Mouse (Mus musculus): ENCODE data around the gene Armc6.

Armc6 gene

GRCm38 (mm10) chr8:70234080-70234780, at the start of gene Armc6, which contains the start of gene Sugp2:
TSS of gene Armc6 (minus strand) at chr8:70234466.
TSS of gene Sugp2 (plus strand) at chr8:70234226.
- DNase-seq (ENCODE audit: low spot score in 2 of 2), result peak; percentile 89 to 94

- DNase-seq (ENCODE audit: low spot score in 2 of 2), result peak; percentile 49 to 55
These were observed 49.1 kb upstream of the Armc6 start for GRCm38 (mm10) chr8:70283136-70284077.

DNA sequence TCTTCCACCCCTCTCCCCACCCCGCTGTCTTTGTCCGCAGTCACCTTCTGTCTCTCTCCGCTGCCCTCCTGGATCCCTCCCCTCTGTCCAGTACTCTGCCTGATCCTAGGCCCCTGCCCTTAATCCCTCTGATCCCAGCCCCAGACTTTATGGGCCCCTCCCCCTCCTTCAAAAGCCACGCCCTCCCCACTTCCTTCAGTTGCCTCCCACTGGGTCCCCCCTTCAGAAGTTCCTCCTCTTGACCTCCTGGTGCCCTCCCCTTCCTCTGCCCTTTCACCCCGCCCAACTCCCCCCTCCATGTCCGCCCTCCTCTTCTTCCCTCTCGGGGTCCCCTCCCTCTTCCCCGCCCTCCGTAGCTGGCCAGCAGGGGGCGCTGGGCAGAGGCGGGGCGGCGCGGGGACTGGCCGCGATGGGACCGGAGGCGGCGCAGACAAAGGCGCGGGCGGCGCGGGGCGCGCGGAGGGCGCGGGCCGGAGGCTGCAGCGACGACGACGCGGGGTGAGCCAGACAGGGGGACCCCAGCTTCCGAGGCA, 48.4 kb upstream of the Armc6 start, which contains the start of gene Homer3:
Homer3 (plus strand) TSS at position 225 of the 533 bp plus-strand sequence.
- peak; percentile 83 to 90 for DNase-seq (ENCODE audit: low spot score in 2 of 2)

DNA sequence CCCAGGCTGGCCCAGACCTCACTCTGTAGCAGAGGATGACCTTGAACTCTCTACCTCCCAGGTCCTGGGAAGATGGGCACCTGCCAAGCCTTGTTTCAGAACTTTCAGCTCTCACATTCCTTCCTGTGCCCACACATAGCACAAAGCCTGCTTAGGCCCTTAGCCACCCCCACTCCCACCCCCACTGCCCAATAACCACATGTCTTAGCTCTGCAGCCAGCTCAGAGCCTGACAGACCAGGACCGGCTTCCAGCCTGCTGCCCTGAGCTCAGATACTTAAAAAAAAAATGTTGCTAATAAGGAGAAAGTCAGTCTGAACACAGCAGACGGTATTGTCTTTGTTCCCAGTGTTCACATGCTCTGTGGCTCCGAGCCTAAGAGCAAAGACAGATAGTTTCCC, 46.7 kb upstream of the Armc6 start:
- no peak for DNase-seq (ENCODE audit: low spot score in 2 of 2)

GRCm38 (mm10) chr8:70279266-70279665, 45.0 kb upstream of the Armc6 start:
- DNase-seq (ENCODE audit: low spot score in 2 of 2), result no peak

DNA sequence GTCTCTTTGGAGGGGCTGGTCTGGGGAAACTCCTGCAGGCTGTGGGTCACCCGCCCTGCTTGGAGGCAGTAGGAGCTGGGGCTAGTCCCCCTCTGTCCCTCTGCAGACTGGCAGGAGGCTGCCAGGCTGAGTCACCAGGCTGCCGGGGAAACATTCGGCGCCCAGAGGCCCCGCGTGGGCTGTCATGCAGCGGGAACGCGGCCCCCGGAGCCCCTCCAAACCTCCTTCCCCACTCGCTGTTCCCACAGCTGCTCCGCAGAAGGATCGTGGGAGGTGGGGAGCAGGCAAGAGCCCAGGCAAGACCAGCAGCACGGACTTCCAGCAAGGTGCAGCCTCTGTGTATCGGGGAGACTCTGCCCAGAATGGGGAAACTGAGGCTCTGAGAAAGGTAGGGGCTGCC, 43.9 kb upstream of the Armc6 start:
- DNase-seq (ENCODE audit: low spot score in 2 of 2), result no peak

DNA sequence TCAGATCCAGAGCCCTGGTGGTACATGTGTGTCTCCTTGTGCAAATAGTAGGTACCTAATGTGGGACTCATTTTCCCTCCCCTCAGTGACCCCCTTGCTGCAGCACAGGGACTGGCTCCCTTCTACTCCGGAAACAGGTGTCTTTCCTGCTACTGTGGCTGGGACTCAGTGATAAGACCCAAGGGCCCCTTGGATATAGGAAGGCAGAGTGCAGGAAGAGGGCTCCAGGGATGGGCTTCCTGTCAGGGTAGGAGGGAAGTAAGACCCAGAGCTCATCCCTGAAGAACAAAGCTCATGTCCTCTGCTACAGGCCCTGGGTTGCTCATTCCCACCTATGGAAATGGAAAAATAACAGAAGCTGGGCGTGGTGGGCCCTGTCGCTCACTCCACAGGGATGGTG, 42.2 kb upstream of the Armc6 start:
- no peak for DNase-seq (ENCODE audit: low spot score in 2 of 2)

DNA sequence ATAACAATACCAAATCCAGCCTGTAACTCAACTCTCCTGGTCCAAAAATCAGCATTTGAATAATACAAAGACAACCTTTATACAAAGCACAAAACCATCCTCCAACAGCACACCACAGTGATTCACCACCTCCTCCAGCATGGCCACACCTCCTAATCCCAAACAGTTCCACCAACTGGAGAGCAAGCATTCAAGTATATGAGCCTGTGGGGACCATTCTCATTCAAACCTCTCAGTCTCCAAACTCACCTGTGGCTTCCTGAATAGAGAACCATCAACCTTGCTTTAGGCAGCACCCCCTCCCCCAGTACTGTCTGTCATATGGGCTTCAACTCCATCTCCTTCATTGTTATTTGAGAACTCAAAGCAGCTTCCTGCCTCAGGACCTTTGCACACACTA, 40.1 kb upstream of the Armc6 start:
- no peak for DNase-seq (ENCODE audit: low spot score in 2 of 2)

DNA sequence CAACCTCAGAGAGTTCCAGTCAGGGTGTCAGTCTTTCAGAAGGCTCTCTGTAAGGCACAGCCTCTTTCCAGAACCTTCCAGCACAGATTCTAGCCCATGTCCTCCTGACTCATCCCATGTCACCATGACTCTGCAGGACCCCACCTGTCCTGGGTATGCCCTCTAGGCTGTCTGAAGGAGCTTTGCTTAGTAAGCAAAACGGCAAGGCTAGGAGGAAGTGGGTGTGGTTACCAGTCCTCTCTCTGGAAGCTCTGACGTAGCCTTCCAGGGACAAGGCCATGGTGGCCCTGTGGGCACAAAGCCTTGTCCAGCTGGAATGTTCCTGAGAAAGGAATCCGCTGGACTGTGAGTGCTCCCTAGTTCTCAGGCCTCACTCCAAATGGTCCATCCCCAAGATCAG, 38.7 kb upstream of the Armc6 start:
- no peak for DNase-seq (ENCODE audit: low spot score in 2 of 2)

- DNase-seq (ENCODE audit: low spot score in 2 of 2), result no peak
These were observed 34.7 kb upstream of the Armc6 start for GRCm38 (mm10) chr8:70268799-70269565.

- DNase-seq (ENCODE audit: low spot score in 2 of 2), result no peak
These were observed 34.0 kb upstream of the Armc6 start for GRCm38 (mm10) chr8:70268311-70268710.

DNA sequence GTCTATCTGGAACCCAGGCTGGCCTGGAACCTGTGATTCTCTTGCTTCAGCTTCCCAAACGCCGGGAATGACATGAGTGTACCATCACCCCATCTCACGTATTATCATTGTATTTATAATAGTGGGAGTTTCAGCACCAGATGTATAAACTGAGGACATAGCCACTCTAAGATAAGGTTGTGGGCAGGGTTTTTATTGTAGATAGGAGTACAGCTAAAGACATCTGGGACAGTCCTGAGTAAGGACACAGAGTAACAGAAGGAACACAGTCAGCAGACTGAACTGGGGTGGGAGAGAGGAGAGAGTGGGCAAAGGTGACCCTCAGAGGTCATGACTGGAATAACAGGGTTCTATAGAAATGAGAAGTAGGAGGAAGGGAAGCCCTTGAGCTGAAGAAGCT, 33.4 kb upstream of the Armc6 start:
- DNase-seq (ENCODE audit: low spot score in 2 of 2), result no peak

GRCm38 (mm10) chr8:70259043-70259442, 24.8 kb upstream of the Armc6 start:
- no peak for DNase-seq (ENCODE audit: low spot score in 2 of 2)

- no peak for DNase-seq (ENCODE audit: low spot score in 2 of 2)
These were observed 24.3 kb upstream of the Armc6 start for GRCm38 (mm10) chr8:70258600-70258999.

GRCm38 (mm10) chr8:70257456-70257855, 23.2 kb upstream of the Armc6 start:
- no peak for DNase-seq (ENCODE audit: low spot score in 2 of 2)

- no peak for DNase-seq (ENCODE audit: low spot score in 2 of 2)
These were observed 20.4 kb upstream of the Armc6 start for GRCm38 (mm10) chr8:70254628-70255027.

GRCm38 (mm10) chr8:70247841-70248240, 13.6 kb upstream of the Armc6 start:
- DNase-seq (ENCODE audit: low spot score in 2 of 2), result no peak

DNA sequence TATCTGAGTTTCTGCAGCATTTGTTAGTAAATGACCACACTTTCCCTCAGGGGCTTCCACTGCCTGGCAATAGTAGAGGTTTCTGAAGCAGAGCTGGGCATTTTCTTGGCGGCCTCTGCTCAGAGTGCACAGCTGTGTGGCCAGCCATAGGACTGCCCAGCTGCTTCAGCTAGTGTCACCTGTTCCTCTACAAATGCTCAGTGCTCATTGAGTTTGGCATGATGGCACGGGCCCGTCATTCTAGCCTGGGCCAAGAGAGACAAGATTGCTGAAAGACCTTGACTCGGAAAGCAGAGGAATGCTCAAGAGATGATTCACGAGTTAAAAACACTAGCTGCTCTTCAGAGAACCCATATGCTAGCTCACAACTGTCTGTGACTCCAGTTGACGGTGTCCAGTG, 12.4 kb upstream of the Armc6 start:
- DNase-seq (ENCODE audit: low spot score in 2 of 2), result no peak

DNA sequence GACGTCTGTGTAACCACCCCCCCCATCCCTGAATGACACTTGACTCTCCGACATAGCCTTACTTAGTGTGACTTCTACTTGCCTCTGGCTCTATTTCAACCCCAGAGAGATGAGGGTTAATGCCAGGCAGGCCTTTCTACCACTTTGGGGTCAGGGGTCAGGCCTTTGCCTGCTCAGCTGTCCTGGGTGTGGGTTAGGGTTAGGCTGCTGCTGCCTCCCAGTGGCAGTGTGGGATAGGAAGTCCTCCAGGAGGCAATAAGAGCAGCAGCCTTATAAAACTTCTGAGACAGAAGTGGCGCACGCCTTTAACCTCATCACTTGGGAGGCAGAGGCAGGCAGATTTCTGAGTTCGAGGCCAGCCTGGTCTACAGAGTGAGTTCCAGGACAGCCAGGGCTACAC, 6.4 kb upstream of the Armc6 start:
- peak in 1 of 2 experiments; percentile 19 for DNase-seq (ENCODE audit: low spot score in 2 of 2)

DNA sequence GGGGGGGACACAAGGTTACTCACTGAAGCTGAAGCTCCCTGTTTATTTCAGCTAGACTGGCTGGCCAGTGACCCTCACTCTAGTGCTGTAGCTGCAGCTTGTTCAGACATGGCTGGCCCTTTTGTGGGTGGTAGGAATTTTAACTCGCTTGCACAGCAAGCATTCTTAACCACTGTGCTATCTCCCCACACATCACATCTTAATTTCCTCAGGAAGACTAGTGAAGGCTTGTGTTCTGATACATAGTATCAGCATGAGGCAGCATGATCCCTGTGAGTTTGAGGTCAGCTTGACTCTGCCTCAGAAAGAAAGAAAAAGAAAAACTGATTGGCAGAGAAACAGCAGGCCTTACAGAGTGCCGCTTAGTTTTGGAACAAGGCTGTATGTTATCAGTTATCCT, 3.6 kb upstream of the Armc6 start:
- peak in 1 of 2 experiments; percentile 37 for DNase-seq (ENCODE audit: low spot score in 2 of 2)

GRCm38 (mm10) chr8:70234781-70235128, 489 bp upstream of the Armc6 start:
- DNase-seq (ENCODE audit: low spot score in 2 of 2), result no peak

- no peak for DNase-seq (ENCODE audit: low spot score in 2 of 2)
These were observed 660 bp downstream of the Armc6 start for GRCm38 (mm10) chr8:70233606-70234005.
